Mouse (Mus musculus) fibroblast of lung, adult 2 months (primary cell): Measurements from ENCODE around the gene Rnf183.

Experiments used
- DNase-seq: peaks from one replicate; pipeline ENCODE4 v3.0.0-alpha.2; 2011; ENCODE audit warnings: low read depth

Rnf183 gene

GRCm38 (mm10) chr4:62383207-62383606, 51.8 kb downstream of the Rnf183 start:
- DNase-seq: no peak

DNA sequence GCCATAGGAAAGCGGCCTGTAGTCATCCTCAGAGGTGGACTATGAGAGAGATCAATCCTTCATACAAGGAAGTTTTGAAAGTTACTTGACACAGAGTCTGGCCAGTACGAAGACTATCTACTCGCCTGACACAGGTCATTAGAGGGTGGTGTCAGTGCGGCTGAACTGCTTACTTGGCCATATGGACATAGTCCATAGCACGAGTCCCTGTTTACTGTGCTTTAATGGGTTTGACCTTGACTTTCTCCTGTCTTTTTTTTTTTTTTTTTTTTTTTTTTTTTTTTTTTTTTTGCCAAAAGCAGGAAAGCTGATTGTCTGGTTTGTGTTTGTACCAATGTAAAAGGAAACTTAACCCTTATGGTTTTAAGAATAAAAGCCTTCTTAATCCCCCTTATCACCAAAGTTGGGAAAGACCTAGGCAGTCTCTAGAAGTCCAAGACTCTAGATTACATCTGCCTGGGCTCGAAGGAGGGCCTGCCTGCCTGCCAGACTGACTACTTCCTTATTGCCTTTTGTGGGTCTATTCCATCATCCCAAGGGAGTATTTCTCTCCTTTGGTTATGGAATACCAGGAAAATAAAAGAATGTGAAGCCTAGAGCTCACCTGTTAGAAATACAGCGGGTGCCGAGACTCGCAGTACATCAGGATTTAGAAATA, 55.2 kb downstream of the Rnf183 start:
- DNase-seq: no peak
